Mouse (Mus musculus): ENCODE measurements around the gene Amer3. TPM values are rescaled to one million over a fixed set of nuclear protein-coding genes. Genes with fewer than 3 reads are reported as not detected.
"Not testable (repeated sequence)": the region's sequence is repeated elsewhere in the genome, so short reads cannot be mapped to it uniquely, and the experiment has no call there.

The Amer3 gene
- polyA plus RNA-seq (2011; ENCODE audit: insufficient read length, low read depth, missing spikeins), result not detected in 2 replicates

DNA sequence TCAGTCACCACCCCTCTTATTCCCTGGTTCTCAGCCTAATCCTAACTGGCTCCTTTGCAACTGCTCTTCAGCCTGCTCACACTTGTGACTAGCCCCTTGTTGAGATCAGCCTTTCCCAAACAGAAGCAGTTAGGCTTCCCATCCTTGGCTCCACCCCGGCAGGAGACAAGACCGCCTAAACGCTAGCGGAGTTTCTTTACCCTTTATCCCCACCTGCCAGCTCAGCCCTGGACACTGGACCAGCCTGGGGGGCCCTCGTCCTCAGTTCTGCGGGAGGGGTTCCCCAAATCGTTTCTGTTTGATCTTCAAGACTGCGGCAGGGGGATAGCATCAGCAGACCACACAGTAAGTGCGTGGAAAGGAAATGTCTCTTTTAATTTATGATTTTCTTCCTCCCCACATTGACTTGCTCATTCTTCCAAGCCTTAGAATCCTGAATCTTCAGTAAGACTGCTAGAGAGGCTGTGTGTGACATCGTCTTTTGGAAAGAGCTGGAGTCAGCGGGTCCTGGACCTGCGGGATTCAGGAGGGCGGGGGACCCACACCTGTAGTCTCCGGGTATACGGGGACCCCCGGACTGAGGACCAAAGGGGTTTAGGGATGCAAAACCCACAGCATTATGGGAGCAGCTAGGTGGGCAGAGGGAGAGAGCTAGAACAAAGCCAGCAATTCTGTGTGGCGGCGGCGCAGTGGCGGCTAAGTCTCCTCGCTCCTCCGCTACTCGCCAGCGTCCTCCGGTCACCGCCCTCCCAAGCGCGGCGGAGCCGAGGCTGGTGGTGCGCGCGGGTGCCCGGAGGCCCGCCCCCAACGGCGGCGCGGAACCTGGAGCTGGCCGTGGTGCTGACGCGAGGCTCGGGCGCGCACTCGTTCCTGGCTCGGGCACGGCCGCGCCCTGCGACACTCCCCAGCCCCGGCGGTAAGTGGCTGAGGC, at the start of gene Amer3:
Gene Amer3 (plus strand): TSS at position 807 of the 931 bp plus-strand sequence.
- no peak within 1 kb of the TSS for H3K27ac ChIP-seq (ENCODE audit: insufficient read depth, low read length)
- no peaks in the 10 kb centered on the region for H3K4me1 ChIP-seq (ENCODE audit: control insufficient read depth, insufficient read depth, low read length)
- TF ChIP-seq CTCF (IDR thresholded peaks at IDR 0.05; ENCODE audit: borderline replicate concordance, insufficient read depth, low read length) (no peak), POLR2A (IDR thresholded peaks at IDR 0.05; ENCODE audit: low read depth, low read length) (no peak)
- no peak within 1 kb of the TSS for H3K4me3 ChIP-seq (ENCODE audit: insufficient read depth, low read length)

- not testable (repeated sequence) for H3K27ac ChIP-seq (ENCODE audit: insufficient read depth, low read length); H3K4me3 ChIP-seq (ENCODE audit: insufficient read depth, low read length); H3K4me1 ChIP-seq (ENCODE audit: control insufficient read depth, insufficient read depth, low read length)
Measured at GRCm38 (mm10) chr1:34534574-34534973, 44.9 kb upstream of the Amer3 start.

GRCm38 (mm10) chr1:34535043-34535698, 44.3 kb upstream of the Amer3 start, which contains the start of gene Cfc1:
Gene Cfc1, plus strand, starts transcription at chr1:34535648.
- H3K4me3 ChIP-seq (ENCODE audit: insufficient read depth, low read length); H3K4me1 ChIP-seq (ENCODE audit: control insufficient read depth, insufficient read depth, low read length); H3K27ac ChIP-seq (ENCODE audit: insufficient read depth, low read length): not testable (repeated sequence)

- TF ChIP-seq CTCF (IDR thresholded peaks at IDR 0.05; ENCODE audit: borderline replicate concordance, insufficient read depth, low read length) (no peak), POLR2A (IDR thresholded peaks at IDR 0.05; ENCODE audit: low read depth, low read length) (no peak)
- Histone ChIP-seq H3K27ac (ENCODE audit: insufficient read depth, low read length) (no peak overlapping the region), H3K4me1 (ENCODE audit: control insufficient read depth, insufficient read depth, low read length) (no peaks in the 10 kb centered on the region), H3K4me3 (ENCODE audit: insufficient read depth, low read length) (no peak overlapping the region)
Measured at GRCm38 (mm10) chr1:34536291-34536766, 43.1 kb upstream of the Amer3 start.

- no peak overlapping the region for H3K4me3 ChIP-seq (ENCODE audit: insufficient read depth, low read length)
- H3K27ac ChIP-seq (ENCODE audit: insufficient read depth, low read length), result no peak overlapping the region
- no peaks in the 10 kb centered on the region for H3K4me1 ChIP-seq (ENCODE audit: control insufficient read depth, insufficient read depth, low read length)
- TF ChIP-seq CTCF (IDR thresholded peaks at IDR 0.05; ENCODE audit: borderline replicate concordance, insufficient read depth, low read length) (no peak), POLR2A (IDR thresholded peaks at IDR 0.05; ENCODE audit: low read depth, low read length) (no peak)
Measured at GRCm38 (mm10) chr1:34536767-34537485, 42.5 kb upstream of the Amer3 start.

DNA sequence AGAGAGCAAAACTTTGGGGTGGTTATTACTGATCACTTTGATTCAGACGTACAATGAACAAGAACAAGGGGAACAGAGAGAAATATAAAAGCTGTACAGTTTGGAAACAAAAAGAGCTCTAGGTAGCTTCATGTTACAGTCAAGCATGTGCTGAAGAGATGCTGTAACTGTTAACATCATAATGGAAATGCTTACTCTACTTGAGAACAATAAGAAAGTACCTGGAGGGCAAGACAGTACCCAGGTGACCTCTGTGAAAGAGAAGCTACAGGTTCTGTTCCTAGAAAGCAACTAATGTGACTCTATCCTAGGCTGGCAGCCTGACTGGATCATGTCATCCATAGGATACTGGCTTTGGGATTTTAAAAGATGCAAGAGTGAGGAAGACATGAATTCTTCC, 32.4 kb upstream of the Amer3 start:
- Histone ChIP-seq H3K4me1 (ENCODE audit: control insufficient read depth, insufficient read depth, low read length) (no peaks in the 10 kb centered on the region), H3K27ac (ENCODE audit: insufficient read depth, low read length) (no peak overlapping the region), H3K4me3 (ENCODE audit: insufficient read depth, low read length) (no peak overlapping the region)
- no peak for TF ChIP-seq CTCF (IDR thresholded peaks at IDR 0.05; ENCODE audit: borderline replicate concordance, insufficient read depth, low read length)
- no peak for TF ChIP-seq POLR2A (IDR thresholded peaks at IDR 0.05; ENCODE audit: low read depth, low read length)

DNA sequence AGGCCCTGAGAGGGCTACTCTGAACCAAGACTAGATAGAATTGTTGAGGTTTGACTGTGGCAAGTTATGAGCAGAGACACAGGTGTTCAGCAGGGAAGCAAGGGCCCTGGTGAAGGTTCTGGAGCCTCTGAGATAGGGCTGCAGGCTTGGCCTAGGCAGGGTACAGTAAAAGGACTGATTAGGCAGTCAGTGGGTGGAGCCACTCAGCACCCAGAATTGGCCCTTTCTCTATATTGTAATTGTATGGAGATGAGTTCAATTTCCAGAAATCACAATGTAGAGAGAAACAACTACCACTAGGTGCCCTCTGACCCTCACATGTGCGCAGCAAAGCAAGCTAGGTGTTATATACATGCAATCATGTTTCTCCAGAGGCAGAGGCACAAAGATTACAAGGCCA, 25.8 kb upstream of the Amer3 start:
- Histone ChIP-seq H3K4me3 (ENCODE audit: insufficient read depth, low read length) (no peak overlapping the region), H3K4me1 (ENCODE audit: control insufficient read depth, insufficient read depth, low read length) (no peaks in the 10 kb centered on the region), H3K27ac (ENCODE audit: insufficient read depth, low read length) (no peak overlapping the region)
- TF ChIP-seq CTCF (IDR thresholded peaks at IDR 0.05; ENCODE audit: borderline replicate concordance, insufficient read depth, low read length), result no peak
- TF ChIP-seq POLR2A (IDR thresholded peaks at IDR 0.05; ENCODE audit: low read depth, low read length), result no peak

GRCm38 (mm10) chr1:34554275-34554674, 25.2 kb upstream of the Amer3 start:
- TF ChIP-seq POLR2A (IDR thresholded peaks at IDR 0.05; ENCODE audit: low read depth, low read length) (no peak), CTCF (IDR thresholded peaks at IDR 0.05; ENCODE audit: borderline replicate concordance, insufficient read depth, low read length) (no peak)
- no peak overlapping the region for H3K27ac ChIP-seq (ENCODE audit: insufficient read depth, low read length)
- no peaks in the 10 kb centered on the region for H3K4me1 ChIP-seq (ENCODE audit: control insufficient read depth, insufficient read depth, low read length)
- no peak overlapping the region for H3K4me3 ChIP-seq (ENCODE audit: insufficient read depth, low read length)

DNA sequence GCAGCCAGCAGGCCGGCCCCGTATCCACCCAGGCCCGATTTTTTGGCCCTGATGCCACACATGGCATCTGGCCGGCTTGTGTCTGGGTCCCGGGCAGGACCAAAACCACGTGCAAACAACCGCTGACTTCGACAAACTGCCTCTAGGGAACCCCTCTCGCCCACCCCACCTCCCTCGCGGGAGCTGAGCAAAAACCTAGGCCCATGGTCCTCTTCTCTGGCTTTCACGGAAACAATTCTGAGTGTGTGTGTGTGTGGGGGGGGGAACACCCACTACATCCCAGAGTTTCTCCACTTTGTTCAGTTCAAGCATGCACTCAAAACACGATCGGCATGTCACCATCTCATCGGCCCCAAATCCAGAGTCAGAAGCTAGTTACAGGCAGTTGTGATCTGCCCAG, 18.6 kb upstream of the Amer3 start, which contains the start of gene Prss40:
Gene Prss40 (minus strand): TSS at position 101 of the 400 bp plus-strand sequence.
- Histone ChIP-seq H3K4me3 (ENCODE audit: insufficient read depth, low read length) (no peak within 1 kb of the TSS), H3K27ac (ENCODE audit: insufficient read depth, low read length) (no peak within 1 kb of the TSS)
- no peak for TF ChIP-seq CTCF (IDR thresholded peaks at IDR 0.05; ENCODE audit: borderline replicate concordance, insufficient read depth, low read length)
- TF ChIP-seq POLR2A (IDR thresholded peaks at IDR 0.05; ENCODE audit: low read depth, low read length), result no peak

More for the DNA sequence above, 18.6 kb upstream of the Amer3 start, which contains the start of gene Prss40:
- no peaks in the 10 kb centered on the region for H3K4me1 ChIP-seq (ENCODE audit: control insufficient read depth, insufficient read depth, low read length)

All from embryonic fibroblast, embryonic 13.5 days (primary cell).